Mouse (Mus musculus) neural tube, embryonic 13.5 days (tissue): ENCODE measurements around the gene 9230112D13Rik. TPM values are rescaled to one million over a fixed set of nuclear protein-coding genes. Genes with fewer than 3 reads are reported as not detected.

Experiments
- ATAC-seq: fragments of 200-750 bp; cut with Nextera tagmentation; 2 replicates; pipeline ENCODE4 v1.8.0; 2017; ENCODE audit warnings: low read depth, mild to moderate bottlenecking, moderate TSS enrichment, moderate library complexity
- H3K27ac ChIP-seq: fragments of 300-500 bp; sonication (generic); replicated peaks from 2 replicates; pipeline ENCODE4 v1.5.1; 2015; ENCODE audit warnings: moderate library complexity, mild to moderate bottlenecking, inconsistent platforms
- H3K27me3 ChIP-seq: fragments of 300-500 bp; sonication (generic); 2 replicates; pipeline ENCODE4 v1.6.1; 2015; ENCODE audit warnings: mild to moderate bottlenecking, inconsistent platforms
- H3K36me3 ChIP-seq: fragments of 300-500 bp; sonication (generic); 2 replicates; pipeline ENCODE4 v1.6.1; 2015; ENCODE audit warnings: mild to moderate bottlenecking, inconsistent platforms
- H3K4me1 ChIP-seq: fragments of 300-500 bp; sonication (generic); replicated peaks from 2 replicates; pipeline ENCODE4 v1.6.1; 2015; ENCODE audit warnings: inconsistent platforms
- H3K4me2 ChIP-seq: fragments of 300-500 bp; sonication (generic); 2 replicates; pipeline ENCODE4 v1.6.1; 2015; ENCODE audit warnings: inconsistent platforms, mild to moderate bottlenecking, moderate library complexity
- H3K4me3 ChIP-seq: fragments of 300-500 bp; sonication (generic); 2 replicates; pipeline ENCODE4 v1.5.1; 2015; ENCODE audit warnings: mild to moderate bottlenecking, inconsistent platforms
- H3K9ac ChIP-seq: fragments of 300-500 bp; sonication (generic); 2 replicates; pipeline ENCODE4 v1.6.1; 2015; ENCODE audit warnings: moderate library complexity, mild to moderate bottlenecking, inconsistent platforms
- H3K9me3 ChIP-seq: fragments of 300-500 bp; sonication (generic); 2 replicates; pipeline ENCODE4 v1.6.1; 2016; ENCODE audit warnings: inconsistent platforms
- WGBS: fragments of 180-500 bp; shearing (Covaris S2); methylation state at CpG from one replicate; pipeline ENCODE4 v1.1.7; 2015; 5-methylcytosine and 5-hydroxymethylcytosine counted together
- polyA plus RNA-seq: library from polyadenylated mRNA; unstranded; fragments of >200 nt; fragmentation: Nextera tagmentation; extraction: Ambion mirVana; gene quantifications from 2 replicates; pipeline ENCODE4 v1.2.1, GENCODE M21; 2015

9230112D13Rik gene
- polyA plus RNA-seq, 1 experiment from 2014 or later: not detected

DNA sequence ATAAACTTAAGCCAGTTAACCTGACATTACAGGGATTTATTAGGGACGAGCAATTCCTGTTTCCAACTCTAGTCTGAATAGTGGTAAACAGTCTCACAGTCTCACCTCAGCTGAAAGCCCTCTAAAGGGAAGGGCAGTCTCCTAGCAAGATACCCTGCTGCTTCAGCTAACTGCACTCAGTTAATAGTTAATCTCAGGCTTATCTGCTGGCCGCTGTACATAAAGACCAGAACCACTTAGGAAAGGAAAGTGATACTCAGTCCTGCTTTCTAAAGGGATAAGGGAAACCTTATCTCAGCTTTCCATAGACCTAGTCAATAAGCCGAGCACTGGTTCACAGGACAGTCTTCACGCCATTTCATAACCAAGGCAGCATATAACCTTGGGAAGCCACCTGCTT lies 13.3 kb upstream of the 9230112D13Rik start:
- Histone ChIP-seq H3K4me2 (no peak overlapping the region), H3K4me1 (peaks cover 2% of the 10 kb centered on the region; the same call in 1 of the 2 replicates), H3K27ac (no peak overlapping the region), H3K4me3 (no peak overlapping the region), H3K9me3 (no peaks in the 10 kb centered on the region), H3K27me3 (no peaks in the 10 kb centered on the region), H3K36me3 (no peaks in the 10 kb centered on the region), H3K9ac (no peak overlapping the region)
- no peak for ATAC-seq
- 49% methylated on average over 4 of the region's 4 CpGs for WGBS

GRCm38 (mm10) chr14:34533537-34533936 lies 10.9 kb upstream of the 9230112D13Rik start:
- H3K9ac ChIP-seq: no peak overlapping the region
- no peak overlapping the region for H3K27ac ChIP-seq
- no peak for ATAC-seq
- no peaks in the 10 kb centered on the region for H3K36me3 ChIP-seq
- no peaks in the 10 kb centered on the region for H3K27me3 ChIP-seq
- H3K4me2 ChIP-seq: no peak overlapping the region
- no peak overlapping the region for H3K4me3 ChIP-seq
- 0 out of 2 replicates have a peak, but pooled peaks cover 6% of the 10 kb centered on the region for H3K9me3 ChIP-seq
- WGBS: 82% methylated on average over 5 of the region's 5 CpGs
- no peaks in the 10 kb centered on the region for H3K4me1 ChIP-seq

DNA sequence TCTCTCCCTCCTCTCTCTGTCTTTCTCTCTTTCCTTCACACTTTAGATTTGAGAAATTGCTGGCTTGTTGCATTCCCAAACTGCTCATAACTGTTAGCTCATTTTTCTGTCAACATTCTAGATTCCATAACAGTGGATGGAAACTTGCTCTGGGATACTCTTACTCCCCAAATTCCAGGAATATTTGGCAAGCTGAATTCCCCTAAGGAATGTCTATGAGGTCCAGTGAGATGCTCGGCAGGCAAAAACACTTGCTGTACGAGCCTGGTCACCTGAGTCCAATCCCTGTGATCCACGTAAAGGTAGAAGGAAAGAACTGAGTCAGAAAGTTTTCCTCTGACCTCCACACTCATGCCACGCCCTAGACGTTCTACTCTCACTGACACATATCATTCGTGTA lies 9.9 kb upstream of the 9230112D13Rik start:
- H3K9ac ChIP-seq: no peak overlapping the region
- H3K27ac ChIP-seq: no peak overlapping the region
- H3K4me3 ChIP-seq: no peak overlapping the region
- no peaks in the 10 kb centered on the region for H3K36me3 ChIP-seq
- H3K9me3 ChIP-seq: 0 out of 2 replicates have a peak, but pooled peaks cover 6% of the 10 kb centered on the region
- H3K27me3 ChIP-seq: no peaks in the 10 kb centered on the region
- ATAC-seq: no peak
- no peaks in the 10 kb centered on the region for H3K4me1 ChIP-seq
- 87% methylated on average over 6 of the region's 6 CpGs for WGBS
- H3K4me2 ChIP-seq: no peak overlapping the region

DNA sequence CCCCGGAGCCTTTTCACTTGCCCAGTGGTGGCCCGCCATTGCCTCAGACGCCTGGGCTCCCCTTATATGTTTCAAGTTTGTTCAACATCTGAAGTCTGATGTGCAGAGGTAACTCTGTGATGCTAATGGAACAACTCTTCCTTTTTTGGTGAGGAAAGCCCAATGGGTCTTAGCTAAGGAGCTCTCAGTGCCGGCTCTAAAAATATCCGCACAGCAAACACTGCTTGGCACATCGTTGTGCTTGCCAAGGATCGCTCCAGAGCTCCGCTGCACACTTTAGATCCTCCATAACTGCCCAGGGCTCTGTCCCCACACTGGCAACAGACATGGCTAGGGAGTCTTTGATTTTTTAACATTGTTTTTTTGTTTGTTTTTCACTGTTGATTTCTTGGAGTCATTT lies 6.2 kb upstream of the 9230112D13Rik start:
- no peak overlapping the region for H3K4me2 ChIP-seq
- H3K9ac ChIP-seq: no peak overlapping the region
- H3K27me3 ChIP-seq: no peaks in the 10 kb centered on the region
- no peak overlapping the region for H3K27ac ChIP-seq
- no peaks in the 10 kb centered on the region for H3K4me1 ChIP-seq
- H3K4me3 ChIP-seq: no peak overlapping the region
- 82% methylated on average over 8 of the region's 8 CpGs for WGBS
- no peak for ATAC-seq
- no peaks in the 10 kb centered on the region for H3K36me3 ChIP-seq
- H3K9me3 ChIP-seq: 0 out of 2 replicates have a peak, but pooled peaks cover 6% of the 10 kb centered on the region

DNA sequence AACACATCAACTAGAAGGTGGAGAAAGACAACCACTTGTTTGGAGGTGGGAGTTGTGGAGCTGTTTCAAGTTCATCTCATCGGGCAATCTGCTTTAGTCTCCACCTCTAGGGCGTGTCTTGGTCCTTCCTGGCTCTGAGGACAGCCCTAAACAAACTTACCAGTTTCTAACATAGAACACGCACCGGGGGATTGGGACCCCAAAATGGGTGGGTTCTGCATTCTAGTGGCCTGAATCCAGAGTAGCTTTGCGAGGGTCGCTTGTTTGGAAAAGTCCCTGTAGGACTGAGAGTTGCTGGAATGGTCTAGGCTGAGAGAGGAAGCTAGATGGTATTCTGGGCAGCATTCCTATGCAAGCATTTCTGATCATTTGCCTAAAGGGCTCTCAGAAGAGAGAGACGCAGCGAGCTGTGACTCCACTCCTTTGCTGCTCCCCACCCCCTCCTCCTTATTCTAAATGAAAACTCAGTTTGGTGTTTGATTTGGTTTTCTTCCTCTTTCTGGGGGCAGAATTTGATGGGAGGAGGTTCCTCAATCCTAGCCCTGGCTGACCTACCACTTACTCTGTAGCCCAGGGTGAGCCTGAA lies 4.5 kb downstream of the 9230112D13Rik start:
- Histone ChIP-seq H3K36me3 (no peaks in the 10 kb centered on the region), H3K27me3 (no peaks in the 10 kb centered on the region), H3K4me2 (no peak overlapping the region), H3K9me3 (no peaks in the 10 kb centered on the region; the same call in 1 of the 2 replicates), H3K4me3 (no peak overlapping the region), H3K4me1 (no peaks in the 10 kb centered on the region), H3K27ac (no peak overlapping the region), H3K9ac (no peak overlapping the region)
- WGBS: 86% methylated on average over 8 of the region's 8 CpGs
- no peak for ATAC-seq

- H3K4me3 ChIP-seq: no peak overlapping the region
- 89% methylated on average over 10 of the region's 10 CpGs for WGBS
- no peak for ATAC-seq
Observed at GRCm38 (mm10) chr14:34516960-34517577, 5.5 kb downstream of the 9230112D13Rik start.

GRCm38 (mm10) chr14:34515860-34516259 lies 6.7 kb downstream of the 9230112D13Rik start:
- H3K9me3 ChIP-seq: no peaks in the 10 kb centered on the region
- no peaks in the 10 kb centered on the region for H3K27me3 ChIP-seq
- WGBS: 91% methylated on average over 5 of the region's 5 CpGs
- H3K27ac ChIP-seq: no peak overlapping the region
- no peak overlapping the region for H3K4me3 ChIP-seq
- H3K4me1 ChIP-seq: no peaks in the 10 kb centered on the region
- no peak for ATAC-seq
- H3K9ac ChIP-seq: no peak overlapping the region
- H3K4me2 ChIP-seq: no peak overlapping the region
- no peaks in the 10 kb centered on the region for H3K36me3 ChIP-seq

More at GRCm38 (mm10) chr14:34516960-34517577, 5.5 kb downstream of the 9230112D13Rik start:
- Histone ChIP-seq H3K4me1 (no peaks in the 10 kb centered on the region), H3K9ac (no peak overlapping the region), H3K36me3 (no peaks in the 10 kb centered on the region), H3K27me3 (no peaks in the 10 kb centered on the region), H3K4me2 (no peak overlapping the region), H3K9me3 (no peaks in the 10 kb centered on the region; the same call in 1 of the 2 replicates), H3K27ac (no peak overlapping the region)

DNA sequence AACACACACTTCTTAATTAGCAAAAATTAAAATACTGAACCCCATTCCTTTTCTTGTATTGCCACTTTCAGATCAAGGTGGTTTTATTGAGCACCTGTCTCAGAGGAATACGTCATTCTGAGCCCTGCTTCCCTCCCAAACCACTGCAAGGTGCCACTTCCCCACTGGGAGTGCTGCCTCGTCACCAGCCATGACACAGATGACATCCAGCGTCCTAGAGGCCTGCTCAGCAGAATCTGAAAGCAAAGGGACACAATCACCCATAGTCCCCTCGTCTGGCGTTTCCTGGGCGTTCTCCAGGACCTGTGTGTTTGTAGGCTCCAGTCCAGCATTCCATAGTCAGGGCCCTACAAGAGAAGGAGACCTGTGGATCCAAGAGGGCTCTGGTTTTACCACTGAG lies 8.5 kb downstream of the 9230112D13Rik start:
- WGBS: 50% methylated on average over 6 of the region's 6 CpGs

DNA sequence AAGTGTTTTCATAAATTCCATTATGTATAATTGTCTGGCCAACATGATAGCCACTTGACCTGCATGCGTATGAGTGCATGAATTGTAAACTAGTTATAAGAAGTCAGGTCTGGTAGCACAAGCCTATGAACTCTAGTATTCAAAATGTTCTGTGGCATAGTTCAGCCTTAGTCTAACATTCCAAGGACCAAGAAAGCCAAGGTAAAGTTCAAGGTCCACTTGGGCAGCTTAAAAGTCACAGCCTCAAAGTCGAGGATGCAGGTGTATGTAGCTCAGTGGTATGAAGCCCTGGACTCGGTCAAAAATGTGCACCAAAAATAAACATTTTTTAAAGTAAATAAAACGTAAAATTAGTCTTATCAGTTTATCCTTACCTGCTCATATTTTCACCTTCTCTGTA lies 10.0 kb downstream of the 9230112D13Rik start:
- no peak for ATAC-seq
- 83% methylated on average over 4 of the region's 4 CpGs for WGBS
- H3K9ac ChIP-seq: no peak overlapping the region
- H3K9me3 ChIP-seq: no peaks in the 10 kb centered on the region
- no peak overlapping the region for H3K27ac ChIP-seq
- no peaks in the 10 kb centered on the region for H3K27me3 ChIP-seq
- H3K36me3 ChIP-seq: no peaks in the 10 kb centered on the region
- peaks cover 14% of the 10 kb centered on the region for H3K4me1 ChIP-seq
- no peak overlapping the region for H3K4me3 ChIP-seq
- no peak overlapping the region for H3K4me2 ChIP-seq

More for the DNA sequence above, 8.5 kb downstream of the 9230112D13Rik start:
- Histone ChIP-seq H3K4me3 (no peak overlapping the region), H3K9ac (no peak overlapping the region), H3K9me3 (no peaks in the 10 kb centered on the region), H3K27me3 (no peaks in the 10 kb centered on the region), H3K4me2 (no peak overlapping the region), H3K36me3 (no peaks in the 10 kb centered on the region), H3K4me1 (peaks cover under 1% of the 10 kb centered on the region; the same call in 1 of the 2 replicates), H3K27ac (no peak overlapping the region)
- no peak for ATAC-seq

GRCm38 (mm10) chr14:34511901-34512300 lies 10.7 kb downstream of the 9230112D13Rik start:
- Histone ChIP-seq H3K4me3 (no peak overlapping the region), H3K9me3 (no peaks in the 10 kb centered on the region), H3K4me2 (no peak overlapping the region), H3K27me3 (no peaks in the 10 kb centered on the region), H3K4me1 (peaks cover 14% of the 10 kb centered on the region), H3K27ac (no peak overlapping the region), H3K36me3 (no peaks in the 10 kb centered on the region), H3K9ac (no peak overlapping the region)
- no peak for ATAC-seq
- 70% methylated on average over 11 of the region's 11 CpGs for WGBS

DNA sequence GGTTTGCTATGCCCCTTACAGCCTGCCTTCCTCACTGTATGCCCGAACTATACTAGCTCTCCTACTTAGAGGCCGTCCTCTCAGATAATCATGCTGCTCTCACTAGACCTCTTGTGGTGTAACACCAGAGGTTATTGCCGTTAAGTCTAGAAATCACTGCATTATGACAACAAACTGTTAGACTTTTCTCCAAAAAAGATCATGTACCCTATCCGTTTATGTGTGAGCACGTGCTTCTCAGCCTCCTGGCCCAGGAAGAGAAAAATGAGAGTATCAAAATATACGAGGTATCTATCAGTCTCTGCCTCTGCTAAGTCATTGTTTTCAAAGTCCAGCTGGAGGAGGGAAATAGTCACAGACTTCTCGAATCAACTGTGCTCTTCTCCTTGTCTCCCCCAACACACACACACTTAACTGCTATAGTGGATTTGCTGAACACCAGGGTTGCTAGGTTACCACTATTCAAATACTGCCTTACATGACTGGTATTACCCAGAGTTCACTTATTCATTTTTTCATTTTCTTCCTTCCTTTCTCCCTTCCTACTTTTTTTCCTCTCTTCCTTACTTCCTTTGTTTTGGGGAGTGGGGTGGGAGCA lies 13.7 kb downstream of the 9230112D13Rik start:
- 54% methylated on average over 7 of the region's 7 CpGs for WGBS
- no peaks in the 10 kb centered on the region for H3K36me3 ChIP-seq
- no peak overlapping the region for H3K9ac ChIP-seq
- no peaks in the 10 kb centered on the region for H3K9me3 ChIP-seq
- 0 out of 2 replicates have a peak, but pooled peaks cover 3% of the 10 kb centered on the region for H3K27me3 ChIP-seq
- H3K4me2 ChIP-seq: no peak overlapping the region
- no peak overlapping the region for H3K27ac ChIP-seq
- no peak overlapping the region for H3K4me3 ChIP-seq
- H3K4me1 ChIP-seq: peaks cover 16% of the 10 kb centered on the region
- no peak for ATAC-seq

- Histone ChIP-seq H3K4me3 (no peak overlapping the region), H3K9me3 (no peaks in the 10 kb centered on the region), H3K36me3 (no peaks in the 10 kb centered on the region), H3K4me2 (no peak overlapping the region), H3K9ac (no peak overlapping the region), H3K27me3 (0 out of 2 replicates have a peak, but pooled peaks cover 3% of the 10 kb centered on the region), H3K4me1 (peaks cover 21% of the 10 kb centered on the region), H3K27ac (no peak overlapping the region)
- ATAC-seq: peak; percentile 28; the same call in 1 of the 2 replicates
- WGBS: 26% methylated on average over 4 of the region's 4 CpGs
Observed at GRCm38 (mm10) chr14:34508187-34508840, 14.3 kb downstream of the 9230112D13Rik start.
